Mouse (Mus musculus): ENCODE results near the gene Rgl1. TPM values are rescaled to one million over a fixed set of nuclear protein-coding genes. Genes with fewer than 3 reads are reported as not detected.
"Not testable (repeated sequence)": the region's sequence is repeated elsewhere in the genome, so short reads cannot be mapped to it uniquely, and the experiment has no call there.

The Rgl1 gene
- polyA plus RNA-seq, 3 experiments from 2014 or later, result 0.74 to 0.94 TPM; not detected in 1

GRCm38 (mm10) chr1:152784620-152785019, 18.5 kb upstream of the Rgl1 start:
- no peak for ATAC-seq

GRCm38 (mm10) chr1:152779071-152779737, 13.1 kb upstream of the Rgl1 start:
- ATAC-seq, result peak; percentile 60

GRCm38 (mm10) chr1:152774601-152775000, 8.4 kb upstream of the Rgl1 start:
- ATAC-seq, result not testable (repeated sequence)

GRCm38 (mm10) chr1:152771016-152771415, 4.9 kb upstream of the Rgl1 start:
- ATAC-seq, result no peak

- peak; percentile 61 for ATAC-seq
These were observed 1.8 kb upstream of the Rgl1 start for GRCm38 (mm10) chr1:152767749-152768488.

- ATAC-seq, result peak; percentile 2
These were observed 925 bp upstream of the Rgl1 start for GRCm38 (mm10) chr1:152766804-152767748.

- no peak for ATAC-seq
These were observed 4.4 kb downstream of the Rgl1 start for GRCm38 (mm10) chr1:152761791-152762190.

GRCm38 (mm10) chr1:152750312-152750965, 15.7 kb downstream of the Rgl1 start, which contains the start of gene Apobec4:
TSS of gene Apobec4 (plus strand) at chr1:152750551.
- no peak for ATAC-seq

- no peak for ATAC-seq
These were observed 16.9 kb downstream of the Rgl1 start for GRCm38 (mm10) chr1:152749276-152749675.

GRCm38 (mm10) chr1:152746426-152746825, 19.7 kb downstream of the Rgl1 start:
- ATAC-seq, result no peak

- no peak for ATAC-seq
These were observed 22.9 kb downstream of the Rgl1 start for GRCm38 (mm10) chr1:152743095-152743826.

- ATAC-seq, result no peak
These were observed 26.8 kb downstream of the Rgl1 start for GRCm38 (mm10) chr1:152739374-152739773.

GRCm38 (mm10) chr1:152738793-152739192, 27.4 kb downstream of the Rgl1 start:
- ATAC-seq, result no peak

GRCm38 (mm10) chr1:152727604-152728236, 38.4 kb downstream of the Rgl1 start:
- no peak for ATAC-seq

GRCm38 (mm10) chr1:152726095-152726494, 40.1 kb downstream of the Rgl1 start:
- ATAC-seq, result no peak

GRCm38 (mm10) chr1:152724286-152724685, 41.9 kb downstream of the Rgl1 start:
- no peak for ATAC-seq

- no peak for ATAC-seq
These were observed 44.5 kb downstream of the Rgl1 start for GRCm38 (mm10) chr1:152721535-152722198.

- ATAC-seq, result no peak
These were observed 45.2 kb downstream of the Rgl1 start for GRCm38 (mm10) chr1:152720969-152721368.

GRCm38 (mm10) chr1:152718200-152718599, 48.0 kb downstream of the Rgl1 start:
- no peak for ATAC-seq

- no peak for ATAC-seq
These were observed 48.8 kb downstream of the Rgl1 start for GRCm38 (mm10) chr1:152717329-152717728.

- ATAC-seq, result no peak
These were observed 51.7 kb downstream of the Rgl1 start for GRCm38 (mm10) chr1:152714405-152714804.

Data from inflammation-experienced regulatory T-cells, adult 6 months (primary cell).